In the genomic region with DNA sequence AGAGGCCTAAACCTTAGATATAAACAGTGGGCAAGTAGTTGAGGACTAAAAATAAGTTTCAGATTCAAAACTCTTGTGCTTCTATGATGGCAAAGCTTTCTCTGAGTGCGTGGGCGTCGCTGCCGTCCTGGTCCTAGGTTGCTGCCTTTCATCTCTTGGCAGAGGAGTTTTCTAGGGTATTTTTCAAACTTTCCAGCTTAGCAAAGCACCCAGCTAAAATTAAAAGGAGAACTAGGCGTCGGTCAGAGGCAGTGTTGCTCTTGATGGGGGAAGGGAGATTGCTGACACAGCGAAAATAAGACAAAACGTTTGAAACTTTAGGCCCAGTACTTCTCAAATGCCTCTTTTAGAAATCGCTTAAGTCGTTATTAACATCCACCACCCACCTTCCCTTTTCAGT, we compare ENCODE assay signal across 10 mouse cellular contexts.
DNase-seq lines count a peak whose midpoint lies in the region; ATAC-seq and TF ChIP-seq lines count a peak whose summit lies in the region.
"Had no signal": no experiment of that assay in that cellular context is flagged by ENCODE, and none has a peak within 500 bp of the region (broad histone marks: within the 10 kb centered on the region; RNA-seq: fewer than 3 reads in every experiment).

No protein-coding gene starts in this region.

- peak; percentile 15 for DNase-seq in kidney, adult 9 months
- DNase-seq in kidney, postnatal 25 days, result no peak
- no peak for DNase-seq in thymus, adult 2 months
- DNase-seq in thymus, postnatal 36 days, result no peak
- peak; percentile 20 for DNase-seq in limb, embryonic 14.5 days (ENCODE audit: low spot score)
- no peak for DNase-seq in hindbrain, embryonic 14.5 days (ENCODE audit: low spot score)
- no peak for DNase-seq in urinary bladder, postnatal 14 days (ENCODE audit: low spot score)
- DNase-seq: thymus, postnatal 25 days had no signal

- H3K27me3 ChIP-seq in thymus, adult 2 months (ENCODE audit: control insufficient read depth, insufficient read depth, low read length), result no peaks in the 10 kb centered on the region
- H3K27me3 ChIP-seq in limb, embryonic 14.5 days (ENCODE audit: control insufficient read depth, insufficient read depth, low read length), result no peaks in the 10 kb centered on the region
- no peaks in the 10 kb centered on the region for H3K27me3 ChIP-seq in hindbrain, embryonic 14.5 days (ENCODE audit: control insufficient read depth, insufficient read depth, low read length)
- no peaks in the 10 kb centered on the region for H3K27me3 ChIP-seq in forebrain, embryonic 12.5 days

- WGBS in thymus, adult 2 months, result 40% methylated on average over 10 of the region's 10 CpGs
- WGBS in limb, embryonic 14.5 days, result 74% methylated on average over 10 of the region's 10 CpGs
- 82% methylated on average over 10 of the region's 10 CpGs for WGBS in hindbrain, embryonic 14.5 days
- 84% methylated on average over 10 of the region's 10 CpGs for WGBS in forebrain, embryonic 12.5 days

- TF ChIP-seq POLR2A in thymus, adult 2 months (IDR thresholded peaks at IDR 0.05; ENCODE audit: control insufficient read depth, extremely low read depth, insufficient read depth, low read length, poor library complexity), result no peak
- TF ChIP-seq POLR2A in limb, embryonic 14.5 days (IDR thresholded peaks at IDR 0.05; ENCODE audit: borderline replicate concordance, extremely low read depth, insufficient read depth, insufficient read length), result no peak

- ATAC-seq in limb, embryonic 14.5 days (ENCODE audit: low FRiP score, low read depth), result no peak
- no peak for ATAC-seq in hindbrain, embryonic 14.5 days (ENCODE audit: low FRiP score)
- ATAC-seq in forebrain, embryonic 12.5 days (ENCODE audit: low FRiP score), result no peak

- H3K9ac ChIP-seq in limb, embryonic 14.5 days (ENCODE audit: low read depth, low read length, severe bottlenecking), result no peak overlapping the region
- H3K9ac ChIP-seq in hindbrain, embryonic 14.5 days, result no peak overlapping the region
- no peak overlapping the region for H3K9ac ChIP-seq in forebrain, embryonic 12.5 days

- peaks cover 4% of the 10 kb centered on the region; the same call in 1 of the 2 replicates for H3K4me1 ChIP-seq in thymus, adult 2 months (replicated peaks; ENCODE audit: control insufficient read depth, insufficient read depth, low read length)
- no peaks in the 10 kb centered on the region for H3K4me1 ChIP-seq in limb, embryonic 14.5 days (ENCODE audit: control insufficient read depth, insufficient read depth, low read length)
- no peaks in the 10 kb centered on the region for H3K4me1 ChIP-seq in hindbrain, embryonic 14.5 days (replicated peaks; ENCODE audit: control insufficient read depth, insufficient read depth, low read length)
- no peaks in the 10 kb centered on the region for H3K4me1 ChIP-seq in forebrain, embryonic 12.5 days

- no peak overlapping the region for H3K4me2 ChIP-seq in limb, embryonic 14.5 days (replicated peaks; ENCODE audit: low read depth, low read length, severe bottlenecking)
- no peak overlapping the region for H3K4me2 ChIP-seq in hindbrain, embryonic 14.5 days (replicated peaks)
- no peak overlapping the region for H3K4me2 ChIP-seq in forebrain, embryonic 12.5 days

- no peak for TF ChIP-seq CTCF in thymus, adult 2 months (IDR thresholded peaks at IDR 0.05; ENCODE audit: borderline replicate concordance, control insufficient read depth, extremely low read depth, insufficient read depth, low read length, poor library complexity)

- H3K36me3 ChIP-seq in thymus, adult 2 months (ENCODE audit: control insufficient read depth, insufficient read depth, low read length), result no peaks in the 10 kb centered on the region
- H3K36me3 ChIP-seq in limb, embryonic 14.5 days (ENCODE audit: control insufficient read depth, insufficient read depth, low read length), result no peaks in the 10 kb centered on the region
- H3K36me3 ChIP-seq in hindbrain, embryonic 14.5 days (replicated peaks; ENCODE audit: control insufficient read depth, insufficient read depth), result no peaks in the 10 kb centered on the region
- H3K36me3 ChIP-seq in forebrain, embryonic 12.5 days (replicated peaks), result no peaks in the 10 kb centered on the region

- H3K4me3 ChIP-seq in thymus, adult 2 months (ENCODE audit: control insufficient read depth, insufficient read depth, low read length), result no peak overlapping the region
- no peak overlapping the region for H3K4me3 ChIP-seq in limb, embryonic 14.5 days (replicated peaks; ENCODE audit: low read length)
- no peak overlapping the region for H3K4me3 ChIP-seq in hindbrain, embryonic 14.5 days (replicated peaks; ENCODE audit: low read length)
- no peak overlapping the region for H3K4me3 ChIP-seq in forebrain, embryonic 12.5 days (replicated peaks)
- H3K4me3 ChIP-seq: erythroblast, embryonic 14.5 days had no signal

- H3K27ac ChIP-seq in thymus, adult 2 months (ENCODE audit: control insufficient read depth, insufficient read depth, low read length), result peak overlapping the region; percentile 54
- H3K27ac ChIP-seq in limb, embryonic 14.5 days (replicated peaks; ENCODE audit: low read depth, low read length), result 0 out of 2 replicates have a peak overlapping the region, but pooled peaks have one; percentile 3
- H3K27ac ChIP-seq in hindbrain, embryonic 14.5 days, result no peak overlapping the region
- H3K27ac ChIP-seq in forebrain, embryonic 12.5 days, result no peak overlapping the region

- H3K9me3 ChIP-seq in limb, embryonic 14.5 days (ENCODE audit: control insufficient read depth, low read length), result no peaks in the 10 kb centered on the region
- no peaks in the 10 kb centered on the region for H3K9me3 ChIP-seq in hindbrain, embryonic 14.5 days (ENCODE audit: control insufficient read depth, low read length)
- no peaks in the 10 kb centered on the region for H3K9me3 ChIP-seq in forebrain, embryonic 12.5 days

Comparison
In these comparisons a context has a peak if more than half of its experiments do, and no peak if none do; other contexts are left out.
1. DNase-seq: peak in kidney, adult 9 months (single experiment) and limb, embryonic 14.5 days (single experiment); none in kidney, postnatal 25 days (0 of 2), thymus, adult 2 months (single experiment), thymus, postnatal 36 days (0 of 2), hindbrain, embryonic 14.5 days (single experiment) and urinary bladder, postnatal 14 days (single experiment).
2. H3K27ac ChIP-seq: peak in thymus, adult 2 months (single experiment) and limb, embryonic 14.5 days (single experiment); none in hindbrain, embryonic 14.5 days (single experiment) and forebrain, embryonic 12.5 days (single experiment).